Mouse (Mus musculus) adrenal gland, postnatal 14 days (tissue): ENCODE data around the gene Bri3bp. TPM values are rescaled to one million over a fixed set of nuclear protein-coding genes. Genes with fewer than 3 reads are reported as not detected.
"Not testable (repeated sequence)": the region's sequence is repeated elsewhere in the genome, so short reads cannot be mapped to it uniquely, and the experiment has no call there.

Experiments used
- DNase-seq: peaks from one replicate; pipeline ENCODE4 v3.0.0; 2021; ENCODE audit warnings: mixed read lengths
- long read RNA-seq, 2 experiments: library from polyadenylated mRNA; stranded (forward); transcript quantifications; one replicate each; pipeline ENCODE4 v2.0.0; 2021
- total RNA-seq: library from RNA; stranded (reverse); gene quantifications from 2 replicates; pipeline ENCODE4 v1.2.3, GENCODE M21; 2021

Gene Bri3bp
- 24.0 and 27.9 TPM in 2 replicates for total RNA-seq
- long read RNA-seq, experiment 1, full-length matches to known transcripts: 40 of 43 reads
- long read RNA-seq, experiment 1, partial matches to known transcripts: 0 of 43 reads
- long read RNA-seq, experiment 1, other reads (novel, unspliced or antisense): 3 of 43 reads
- long read RNA-seq, experiment 2, full-length matches to known transcripts: 31 of 35 reads
- long read RNA-seq, experiment 2, partial matches to known transcripts: 0 of 35 reads
- long read RNA-seq, experiment 2, other reads (novel, unspliced or antisense): 4 of 35 reads

GRCm38 (mm10) chr5:125441234-125442114, at the start of gene Bri3bp:
Gene Bri3bp (plus strand): TSS chr5:125441568.
- DNase-seq: peak; percentile 76

GRCm38 (mm10) chr5:125391609-125392008, 49.8 kb upstream of the Bri3bp start:
- peak; percentile 85 for DNase-seq

DNA sequence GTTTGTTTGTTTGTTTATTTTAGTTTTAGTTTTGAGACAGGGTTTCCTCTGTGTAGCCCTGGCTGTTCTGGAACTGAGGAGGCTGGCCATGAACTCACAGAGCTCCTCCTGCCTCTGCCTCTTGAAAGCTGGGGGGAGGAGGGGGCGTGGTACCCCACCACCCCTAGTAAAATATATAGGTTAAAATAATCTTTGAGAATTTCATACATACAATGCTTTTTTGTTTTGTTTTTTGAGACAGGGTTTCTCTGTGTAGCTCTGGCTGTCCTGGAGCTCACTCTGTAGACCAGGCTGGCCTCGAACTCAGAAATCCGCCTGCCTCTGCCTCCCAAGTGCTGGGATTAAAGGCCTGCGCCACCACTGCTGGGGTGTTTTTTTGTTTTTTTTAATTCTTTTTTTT, 49.2 kb upstream of the Bri3bp start:
- DNase-seq: not testable (repeated sequence)

GRCm38 (mm10) chr5:125392618-125392976, 48.8 kb upstream of the Bri3bp start:
- DNase-seq: no peak

DNA sequence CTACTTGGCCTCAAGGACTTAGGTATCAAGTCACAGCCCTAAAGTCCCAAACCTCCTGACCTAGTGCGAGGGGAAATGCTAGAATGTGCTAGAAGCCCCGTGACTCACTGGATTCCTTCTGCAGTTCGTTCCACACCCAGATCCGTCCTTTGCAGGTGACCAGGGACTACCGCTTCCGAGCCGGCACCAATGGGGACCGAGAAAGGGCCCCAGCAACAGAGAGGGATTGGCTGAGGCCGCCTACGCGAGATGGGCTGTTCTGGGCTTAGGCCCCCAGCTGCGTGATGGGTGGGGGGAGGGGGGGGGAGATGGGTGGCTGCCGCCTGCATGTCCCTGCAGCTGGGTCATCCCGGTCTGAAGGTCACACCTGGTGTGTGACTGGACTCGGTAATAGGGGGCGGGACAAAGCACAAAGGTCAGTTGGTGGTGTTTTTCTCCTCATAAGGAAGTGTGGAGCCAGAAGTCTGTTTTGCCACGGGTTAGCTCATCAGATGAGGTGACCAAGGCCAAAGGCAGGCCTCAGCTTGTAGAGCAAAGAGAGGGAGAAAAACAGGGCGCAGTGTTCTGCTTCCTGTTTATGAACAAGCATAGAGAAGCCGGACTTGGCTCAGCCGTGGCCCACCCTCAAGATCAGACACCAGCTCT, 48.3 kb upstream of the Bri3bp start:
- DNase-seq: peak; percentile 98

GRCm38 (mm10) chr5:125393622-125394603, 47.5 kb upstream of the Bri3bp start:
- DNase-seq: peak; percentile 90

- no peak for DNase-seq
These were observed 46.4 kb upstream of the Bri3bp start for GRCm38 (mm10) chr5:125395008-125395407.

GRCm38 (mm10) chr5:125400903-125401302, 40.5 kb upstream of the Bri3bp start:
- DNase-seq: no peak

GRCm38 (mm10) chr5:125402476-125402875, 38.9 kb upstream of the Bri3bp start:
- DNase-seq: no peak

DNA sequence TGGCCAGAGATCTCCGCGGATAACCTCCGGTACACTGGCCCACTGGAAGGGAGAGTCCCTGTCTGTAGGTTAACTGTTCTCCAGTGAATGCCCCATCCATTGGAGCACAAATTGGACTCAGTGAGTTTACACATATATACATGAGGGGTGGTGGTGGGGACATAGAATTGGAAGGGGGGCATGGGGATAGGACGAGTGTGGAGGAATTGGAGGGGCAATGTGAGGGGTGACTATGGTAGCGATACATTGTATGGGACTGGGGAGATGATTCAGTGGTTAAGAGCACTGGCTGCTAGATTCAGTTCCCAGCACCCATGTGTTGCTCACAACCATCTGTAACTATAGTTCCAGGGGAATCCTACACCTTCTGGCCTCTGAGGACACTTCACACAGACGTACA, 38.4 kb upstream of the Bri3bp start:
- no peak for DNase-seq

DNA sequence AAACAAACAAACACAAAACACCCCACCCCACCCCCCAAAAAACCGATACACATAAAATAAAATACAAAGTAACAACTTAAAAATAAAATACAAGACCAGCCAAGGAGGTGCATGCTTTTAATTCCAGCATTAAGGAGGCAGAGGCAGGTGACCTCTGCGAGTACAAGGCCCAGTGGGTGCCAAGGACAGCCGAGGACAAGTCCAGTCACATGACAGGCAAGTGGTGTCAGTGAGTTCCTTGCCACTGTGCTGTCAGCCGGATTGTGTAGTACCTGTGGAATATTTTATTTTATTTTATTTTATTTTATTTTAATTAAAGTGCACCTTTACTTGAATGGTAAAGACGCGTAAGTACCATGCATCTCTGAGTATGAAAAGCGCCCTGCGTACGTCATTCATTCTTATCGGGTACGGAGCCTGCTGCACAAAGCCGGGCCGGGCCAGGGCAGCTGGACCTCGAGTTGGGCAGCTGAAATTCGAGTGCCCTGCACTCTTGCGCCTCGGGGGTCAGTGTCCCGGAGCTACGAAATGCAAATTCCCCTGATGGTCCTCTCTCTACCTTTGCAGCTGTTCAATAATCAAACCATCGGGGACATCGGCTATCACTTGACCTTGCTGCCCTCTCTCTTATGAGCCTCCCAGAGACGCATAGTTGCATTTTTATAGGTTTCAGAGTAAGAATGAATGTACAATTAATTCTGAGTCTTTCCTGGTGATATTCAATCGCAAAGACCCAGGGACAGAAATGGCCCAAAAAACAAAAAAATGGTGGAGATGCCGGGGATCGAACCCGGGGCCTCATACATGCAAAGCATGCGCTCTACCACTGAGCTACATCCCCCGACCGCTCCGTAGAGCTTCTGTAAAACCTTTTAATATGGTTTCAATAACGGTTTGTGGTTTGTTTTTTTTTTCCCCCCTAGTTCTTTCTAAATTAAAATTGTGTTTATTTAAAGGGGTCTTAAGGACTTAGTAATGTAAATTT, 37.6 kb upstream of the Bri3bp start:
- peak; percentile 76 for DNase-seq

DNA sequence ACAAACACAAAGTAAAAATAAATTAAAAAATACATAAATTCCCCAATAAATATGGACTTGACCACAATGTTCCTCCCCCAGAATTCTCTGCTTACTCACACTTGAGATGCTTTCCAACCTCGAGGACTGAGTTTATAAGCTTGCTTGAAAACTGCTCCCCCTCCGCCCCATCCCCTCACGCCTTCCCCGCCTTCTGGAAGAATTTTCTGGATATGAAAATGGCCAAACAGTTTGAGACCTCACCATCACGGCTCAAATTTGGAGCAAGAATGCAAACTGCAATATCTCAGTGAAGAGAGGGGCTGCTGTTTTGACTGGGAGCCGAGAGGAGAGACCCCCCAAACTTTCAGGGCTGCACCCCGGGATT, 36.8 kb upstream of the Bri3bp start:
- peak; percentile 32 for DNase-seq

GRCm38 (mm10) chr5:125404903-125405545, 36.3 kb upstream of the Bri3bp start:
- DNase-seq: peak; percentile 52

DNA sequence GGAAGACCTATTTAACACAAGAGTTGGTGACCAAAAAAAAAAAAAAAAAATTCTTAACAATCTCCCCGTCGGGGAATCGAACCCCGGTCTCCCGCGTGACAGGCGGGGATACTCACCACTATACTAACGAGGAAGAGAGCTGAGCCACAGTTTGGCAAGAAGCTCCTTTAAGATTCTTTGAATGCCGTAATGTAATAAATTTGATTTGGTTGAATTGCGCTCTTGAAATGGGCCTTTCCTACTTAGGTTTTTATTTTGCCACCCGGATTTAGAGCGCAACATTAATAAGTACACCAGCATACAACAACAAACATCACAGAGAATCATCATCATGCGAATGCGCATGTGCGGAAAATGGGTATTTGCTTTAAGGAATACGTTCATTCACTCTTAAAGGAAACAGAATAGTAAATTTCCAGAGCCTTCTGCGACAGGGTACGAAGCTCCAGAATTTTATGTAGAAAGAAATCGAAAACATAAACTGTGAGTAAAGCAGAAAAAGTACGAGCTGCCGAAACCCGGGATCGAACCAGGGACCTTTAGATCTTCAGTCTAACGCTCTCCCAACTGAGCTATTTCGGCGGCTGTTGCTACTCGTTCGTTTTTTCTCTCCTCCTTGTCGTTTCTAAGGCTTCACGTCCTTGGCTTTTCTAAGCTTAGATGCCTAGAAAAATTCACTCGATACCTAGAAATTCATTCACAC, 35.7 kb upstream of the Bri3bp start:
- DNase-seq: peak; percentile 88

GRCm38 (mm10) chr5:125406322-125407016, 34.9 kb upstream of the Bri3bp start:
- DNase-seq: peak; percentile 59

DNA sequence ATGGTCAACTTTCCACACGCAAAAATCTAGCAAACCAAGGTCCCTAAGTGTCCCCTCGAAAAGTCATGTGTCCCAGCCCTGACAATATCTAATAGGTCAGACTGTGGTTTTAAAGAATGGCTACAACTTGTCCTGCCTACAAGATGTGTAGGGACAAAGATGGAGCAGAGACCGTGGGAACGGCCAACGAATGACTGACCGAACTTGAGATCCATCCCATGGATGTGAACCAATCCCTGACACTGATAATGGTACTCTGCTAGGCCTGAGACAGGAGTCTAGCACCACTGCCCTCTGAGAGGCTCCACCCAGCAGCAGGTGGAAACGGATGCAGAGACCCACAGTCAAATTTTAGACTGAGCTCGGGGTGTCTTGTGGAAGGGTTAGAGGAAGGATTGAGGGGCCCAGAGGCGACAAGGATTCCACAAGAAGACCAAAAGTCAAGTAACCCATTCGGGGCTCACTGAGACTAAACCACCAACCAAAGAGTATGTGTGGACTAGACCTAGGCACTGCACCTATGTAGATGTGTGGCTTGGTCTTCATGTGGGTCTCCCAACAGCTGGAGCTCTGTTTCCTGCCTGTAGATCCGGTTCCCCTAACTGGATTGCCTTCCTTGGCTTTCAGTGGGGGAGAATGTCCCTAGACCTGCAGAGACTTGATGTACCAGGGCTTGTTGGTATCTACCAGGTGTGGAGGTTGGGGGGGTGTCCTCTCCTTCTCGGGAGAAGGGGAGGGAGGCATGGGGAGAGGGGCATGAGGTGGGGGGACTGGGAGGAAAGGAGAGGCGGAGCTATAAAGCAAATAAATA, 34.1 kb upstream of the Bri3bp start:
- DNase-seq: no peak

DNA sequence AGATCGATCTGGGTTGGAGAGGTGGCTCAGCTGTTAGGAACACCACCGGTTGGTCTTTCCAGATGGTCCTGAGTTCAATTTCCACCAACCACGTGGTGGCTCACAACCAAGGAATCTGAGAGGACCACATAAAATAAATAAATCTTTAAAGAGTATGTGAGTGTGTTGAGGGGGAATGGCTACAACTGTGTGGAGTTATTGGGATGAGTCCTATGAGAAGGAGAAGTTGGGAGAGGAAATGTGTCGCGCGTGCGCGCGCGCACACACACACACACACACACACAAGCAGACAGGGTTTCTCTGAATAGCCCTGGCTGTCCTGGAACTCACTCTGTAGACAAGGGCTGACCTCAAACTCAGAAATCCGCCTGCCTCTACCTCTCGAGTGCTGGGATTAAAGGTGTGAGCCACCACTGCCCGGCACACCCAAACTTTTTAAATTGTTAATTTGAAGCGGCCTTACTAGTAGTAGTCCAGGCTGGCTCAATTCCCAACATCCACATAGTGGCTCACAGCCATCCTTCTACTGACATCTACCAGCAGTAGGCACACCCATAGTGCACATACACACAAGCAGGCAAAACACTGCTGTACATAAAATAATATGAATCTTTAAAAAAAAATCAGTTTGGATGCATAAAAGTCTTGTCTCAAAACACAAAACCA, 33.3 kb upstream of the Bri3bp start:
- no peak for DNase-seq
